Mouse (Mus musculus) cerebellum, postnatal 10 days (tissue): Measurements from ENCODE around the gene Aox1.

Source experiments
- DNase-seq, 2 experiments: peaks; one replicate each; pipeline ENCODE4 v3.0.0; 2021; ENCODE audit warnings: mixed read lengths in 2 of 2

Aox1 gene

GRCm38 (mm10) chr1:58065606-58066005 lies 35.9 kb downstream of the Aox1 start:
- no peak for DNase-seq

- DNase-seq, result no peak
These were observed 39.5 kb downstream of the Aox1 start for GRCm38 (mm10) chr1:58069181-58069580.

- no peak for DNase-seq
These were observed 40.4 kb downstream of the Aox1 start for GRCm38 (mm10) chr1:58070091-58070490.

GRCm38 (mm10) chr1:58071006-58071405 lies 41.3 kb downstream of the Aox1 start:
- DNase-seq, result peak in 1 of 2 experiments; percentile 17

- DNase-seq, result no peak
These were observed 41.8 kb downstream of the Aox1 start for GRCm38 (mm10) chr1:58071509-58071908.

- DNase-seq, result no peak
These were observed 42.7 kb downstream of the Aox1 start for GRCm38 (mm10) chr1:58072416-58072815.

GRCm38 (mm10) chr1:58072991-58073730 lies 43.4 kb downstream of the Aox1 start:
- no peak for DNase-seq

GRCm38 (mm10) chr1:58074266-58074665 lies 44.5 kb downstream of the Aox1 start:
- DNase-seq, result no peak

- DNase-seq, result no peak
These were observed 48.2 kb downstream of the Aox1 start for GRCm38 (mm10) chr1:58077882-58078281.

GRCm38 (mm10) chr1:58078390-58078789 lies 48.7 kb downstream of the Aox1 start:
- no peak for DNase-seq

GRCm38 (mm10) chr1:58079689-58080088 lies 50.0 kb downstream of the Aox1 start:
- peak in 1 of 2 experiments; percentile 18 for DNase-seq

- DNase-seq, result no peak
These were observed 50.7 kb downstream of the Aox1 start for GRCm38 (mm10) chr1:58080446-58080845.

- no peak for DNase-seq
These were observed 51.6 kb downstream of the Aox1 start for GRCm38 (mm10) chr1:58081356-58081755.

- DNase-seq, result peak; percentile 28 to 33
These were observed 59.6 kb downstream of the Aox1 start for GRCm38 (mm10) chr1:58089316-58089715.

GRCm38 (mm10) chr1:58090191-58090590 lies 60.5 kb downstream of the Aox1 start:
- DNase-seq, result no peak

GRCm38 (mm10) chr1:58091213-58091612 lies 61.5 kb downstream of the Aox1 start:
- no peak for DNase-seq

- DNase-seq, result no peak
These were observed 62.3 kb downstream of the Aox1 start for GRCm38 (mm10) chr1:58091992-58092560.

GRCm38 (mm10) chr1:58097338-58097737 lies 67.6 kb downstream of the Aox1 start:
- DNase-seq, result no peak

GRCm38 (mm10) chr1:58099119-58099518 lies 69.4 kb downstream of the Aox1 start:
- DNase-seq, result no peak

- no peak for DNase-seq
These were observed 71.9 kb downstream of the Aox1 start for GRCm38 (mm10) chr1:58101531-58102146.

GRCm38 (mm10) chr1:58102494-58102893 lies 72.8 kb downstream of the Aox1 start:
- no peak for DNase-seq

GRCm38 (mm10) chr1:58105685-58106084 lies 76.0 kb downstream of the Aox1 start:
- DNase-seq, result no peak

- no peak for DNase-seq
These were observed 77.3 kb downstream of the Aox1 start for GRCm38 (mm10) chr1:58107066-58107465.

- no peak for DNase-seq
These were observed 80.5 kb downstream of the Aox1 start for GRCm38 (mm10) chr1:58110241-58110640.
